Mouse (Mus musculus) spleen, postnatal 14 days (tissue): ENCODE results near the gene Wdr11.

Source experiments
- DNase-seq, 2 experiments: peaks; one replicate each; pipeline ENCODE4 v3.0.0; 2021 to 2022; ENCODE audit warnings: low spot score in 2 of 2

Gene Wdr11

GRCm38 (mm10) chr7:129653791-129654271 is 62.2 kb downstream of the Wdr11 start:
- peak in 1 of 2 experiments; percentile 49 for DNase-seq

DNA sequence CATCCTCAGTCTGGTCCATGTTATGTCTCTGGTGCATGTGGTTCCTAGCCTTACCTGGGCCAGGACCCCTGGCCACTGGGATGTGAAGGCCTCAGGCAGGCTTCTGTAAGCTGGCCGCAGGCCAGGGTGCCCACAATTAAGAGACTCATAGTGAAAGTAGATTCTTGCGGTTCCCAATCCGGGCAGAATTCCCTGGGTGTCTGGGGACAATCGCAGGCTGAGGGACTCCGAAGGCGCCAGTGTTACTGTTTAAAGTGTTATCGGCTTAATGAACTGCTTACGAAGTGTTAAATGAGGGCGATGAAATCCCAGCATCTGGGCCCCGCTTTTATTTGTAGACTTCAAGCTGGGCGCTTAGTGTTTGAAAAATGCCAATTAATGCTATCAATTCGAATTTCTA is 63.3 kb downstream of the Wdr11 start:
- no peak for DNase-seq

DNA sequence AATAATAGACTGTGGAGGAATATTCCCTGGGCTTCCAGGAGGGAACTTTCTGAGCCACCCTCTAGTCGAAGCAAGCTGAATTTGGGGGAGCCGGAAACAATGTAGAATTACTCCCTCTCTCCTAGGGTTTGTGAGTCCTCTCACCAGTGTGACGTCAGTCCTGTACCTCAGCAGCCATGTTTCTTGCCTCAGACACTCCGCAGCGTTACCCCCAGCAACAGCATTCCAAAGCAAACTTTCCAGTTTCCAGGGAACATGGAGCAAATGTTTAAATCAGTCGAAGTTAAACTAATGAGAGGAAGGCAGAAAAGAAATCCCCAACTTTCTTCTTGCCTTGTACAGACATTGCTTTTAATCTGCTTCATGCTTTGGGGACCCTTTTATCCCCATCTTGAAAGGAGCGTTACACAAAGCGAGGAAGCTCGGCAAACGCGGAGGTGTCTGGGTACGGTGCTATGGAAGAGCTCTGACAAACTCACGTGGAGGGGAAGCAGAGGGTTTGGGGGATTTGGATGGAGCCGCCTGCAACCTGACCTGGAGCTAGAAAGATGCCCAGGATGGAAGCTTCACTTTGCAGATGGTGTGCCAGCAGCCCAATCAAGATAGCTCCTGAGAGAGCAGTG is 64.1 kb downstream of the Wdr11 start:
- DNase-seq = no peak

- DNase-seq = no peak
Measured at GRCm38 (mm10) chr7:129657867-129658266, 66.2 kb downstream of the Wdr11 start.

GRCm38 (mm10) chr7:129659755-129660154 is 68.1 kb downstream of the Wdr11 start:
- DNase-seq = no peak

DNA sequence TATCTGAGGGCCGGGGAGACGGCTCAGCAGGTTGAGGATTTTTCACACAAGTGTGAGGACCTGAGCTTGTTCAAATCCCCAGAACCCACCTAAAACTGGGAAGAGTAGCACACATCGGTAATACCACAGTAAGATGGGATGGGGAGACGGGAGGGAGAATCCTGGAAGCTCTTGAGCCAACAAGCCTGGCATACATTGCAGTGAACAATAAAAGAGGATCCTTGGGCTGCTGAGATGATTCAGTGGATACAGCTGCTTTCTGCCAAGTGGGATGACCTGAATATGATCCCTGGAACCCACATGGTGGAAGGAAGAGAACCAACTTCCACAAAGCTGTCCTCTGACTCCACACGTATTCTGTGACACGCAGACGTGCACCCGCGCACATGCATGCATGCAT is 68.9 kb downstream of the Wdr11 start:
- DNase-seq = no peak

DNA sequence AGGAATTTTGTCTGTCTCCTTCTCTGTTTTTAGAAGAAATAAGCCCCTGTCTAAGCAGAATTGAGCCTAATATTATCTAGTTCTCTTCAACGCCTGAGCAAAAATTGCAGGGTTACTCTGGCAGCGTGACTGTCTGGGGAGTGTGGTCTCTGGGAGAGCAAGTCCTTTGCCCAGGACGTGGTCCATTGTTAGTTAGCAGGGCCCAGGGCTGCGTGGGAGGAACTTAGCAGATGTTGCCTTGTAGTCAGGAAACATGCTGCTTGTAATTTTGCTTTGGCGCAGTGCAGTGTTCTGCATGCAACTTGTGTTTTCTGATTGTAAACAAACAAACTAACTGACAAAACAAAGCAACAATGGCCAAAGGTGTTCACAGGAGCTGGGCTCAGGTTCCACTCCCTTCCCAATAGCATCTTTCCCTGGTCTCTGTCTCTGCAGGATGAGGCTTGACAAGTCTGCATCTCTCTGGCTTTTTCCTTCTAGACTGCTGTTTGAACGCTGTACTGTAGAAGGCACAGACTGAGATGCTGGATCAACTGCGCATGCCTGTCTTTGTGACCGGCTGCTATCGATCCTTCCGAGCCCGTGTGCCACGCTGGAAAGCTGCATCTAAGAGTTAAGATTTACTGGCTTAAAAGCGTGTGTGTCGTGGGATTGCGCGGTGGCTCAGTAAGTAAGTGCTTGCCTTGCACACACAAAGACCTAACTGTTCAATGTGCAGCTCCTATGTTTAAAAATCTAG is 70.6 kb downstream of the Wdr11 start:
- DNase-seq = no peak

- DNase-seq = no peak
Measured at GRCm38 (mm10) chr7:129663781-129664505, 72.3 kb downstream of the Wdr11 start.

DNA sequence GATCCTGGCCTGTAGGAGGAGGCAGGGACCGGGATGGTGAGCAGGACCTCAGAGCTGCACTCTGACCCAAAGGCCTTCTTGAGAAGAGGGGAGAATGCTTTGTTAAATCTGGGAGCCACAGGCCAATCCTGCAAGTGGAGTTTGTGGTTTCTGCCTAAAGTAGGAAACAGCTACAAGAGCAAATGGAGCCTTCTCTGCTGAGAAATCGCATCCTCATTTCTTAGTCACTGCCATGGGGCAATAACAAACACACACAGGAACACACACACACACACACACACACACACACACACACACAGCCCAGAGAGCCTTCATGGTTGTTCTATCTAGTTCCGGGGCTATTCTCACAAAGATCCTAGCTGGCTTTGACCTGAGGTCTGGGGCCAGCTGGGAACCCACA is 73.7 kb downstream of the Wdr11 start:
- no peak for DNase-seq

GRCm38 (mm10) chr7:129665921-129666320 is 74.3 kb downstream of the Wdr11 start:
- DNase-seq = no peak

DNA sequence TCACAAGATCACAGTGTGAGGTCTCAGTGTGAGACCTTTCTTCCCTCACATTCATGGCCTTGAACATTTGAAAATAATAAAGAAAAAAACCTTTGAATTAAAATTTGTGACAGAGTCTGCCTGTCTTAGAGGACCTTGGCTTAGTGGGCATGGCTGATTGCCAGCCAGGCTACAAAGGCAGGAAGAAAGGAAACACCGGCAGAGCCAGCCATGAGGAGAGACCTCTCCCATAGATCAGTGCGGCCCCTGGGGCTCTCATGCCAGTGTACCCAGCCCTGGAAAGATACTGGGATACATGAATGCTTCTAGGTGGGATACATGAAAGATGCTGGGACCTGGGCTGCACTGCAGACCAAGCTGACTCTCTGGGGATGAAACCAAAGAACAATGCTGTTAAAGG is 74.9 kb downstream of the Wdr11 start:
- no peak for DNase-seq

DNA sequence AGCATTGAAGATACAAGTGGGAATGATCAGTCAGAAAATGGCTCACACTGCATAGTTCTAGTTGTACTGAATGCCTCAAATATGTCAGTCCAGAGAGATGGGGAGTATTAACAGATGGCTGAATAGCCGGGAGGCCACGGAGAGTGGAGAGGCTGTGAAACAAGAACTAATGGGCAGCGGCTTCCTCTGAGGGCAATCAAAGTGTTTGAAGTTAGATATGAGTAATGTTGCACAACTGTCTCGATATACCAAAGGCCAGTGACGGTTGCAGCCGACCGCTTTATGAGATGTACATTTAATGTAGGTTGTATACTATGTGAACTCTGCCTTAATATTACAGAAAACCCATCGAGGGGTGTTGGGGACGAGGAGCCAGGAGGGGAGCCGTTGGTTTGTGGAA is 78.6 kb downstream of the Wdr11 start:
- DNase-seq = no peak

DNA sequence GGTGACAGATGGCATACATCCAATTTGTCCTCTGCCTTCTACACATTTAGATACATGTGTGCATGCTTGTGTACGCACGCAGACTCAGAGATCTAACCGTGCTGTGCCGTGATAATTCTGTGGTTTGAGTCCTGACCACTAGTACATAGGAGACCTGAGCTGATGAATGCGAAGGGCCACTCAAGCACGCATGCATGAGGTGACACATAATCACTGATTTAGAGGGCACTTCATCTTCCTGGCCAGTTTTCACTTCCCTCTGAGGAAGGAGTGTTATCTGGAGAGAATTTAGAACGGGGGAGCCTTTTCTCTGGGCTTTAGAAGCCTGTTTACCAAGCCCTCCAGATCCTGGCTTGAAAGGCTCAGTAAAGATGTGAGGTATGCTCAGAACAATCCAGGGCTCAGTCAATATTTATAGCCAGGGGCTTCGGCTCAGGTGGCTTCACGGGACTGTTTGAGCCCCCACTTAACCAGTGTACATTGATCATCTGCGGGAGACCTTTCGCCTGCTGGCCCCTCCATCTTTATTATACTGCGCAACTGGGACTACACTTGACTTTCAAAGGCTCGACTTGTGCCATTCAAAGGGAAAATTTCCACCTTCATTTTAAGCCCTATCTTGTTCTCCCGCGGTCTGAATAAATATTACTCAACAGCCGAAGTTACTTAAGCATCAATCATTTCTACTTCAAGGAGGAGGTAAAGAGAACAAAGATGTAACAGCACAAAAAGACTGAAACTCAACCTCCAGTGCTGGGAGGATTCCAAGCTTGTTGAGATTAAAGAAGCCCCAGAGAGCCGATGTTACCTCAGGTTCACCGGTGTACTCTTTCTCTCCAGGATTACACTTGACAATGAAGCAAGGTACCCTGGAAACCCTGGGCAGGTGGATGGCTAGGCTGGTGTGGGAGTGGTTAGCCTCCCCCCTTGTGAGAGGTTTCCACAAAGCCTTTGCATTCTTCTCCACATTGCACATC is 80.3 kb downstream of the Wdr11 start:
- no peak for DNase-seq

DNA sequence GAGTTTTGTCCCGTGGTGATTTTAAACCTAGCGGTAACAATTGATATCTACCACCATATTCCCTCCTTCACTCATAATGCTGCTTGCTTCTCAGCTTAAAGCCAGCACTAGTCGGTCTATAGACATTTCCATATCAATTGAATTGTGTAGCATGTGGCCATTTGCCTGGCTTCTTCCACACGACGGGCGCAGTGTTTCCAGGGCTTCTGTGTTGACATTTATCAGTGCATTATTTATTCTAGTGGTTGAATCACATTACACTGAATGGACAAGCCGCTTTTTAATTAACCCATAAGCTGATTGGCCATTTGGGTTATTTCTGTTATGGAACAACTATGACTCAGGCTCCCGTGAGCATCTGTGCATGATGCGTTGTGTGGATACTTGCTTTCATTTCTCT is 82.1 kb downstream of the Wdr11 start:
- DNase-seq = no peak

- no peak for DNase-seq
Measured at GRCm38 (mm10) chr7:129674558-129674957, 82.9 kb downstream of the Wdr11 start.

GRCm38 (mm10) chr7:129675852-129676251 is 84.2 kb downstream of the Wdr11 start:
- DNase-seq = no peak

DNA sequence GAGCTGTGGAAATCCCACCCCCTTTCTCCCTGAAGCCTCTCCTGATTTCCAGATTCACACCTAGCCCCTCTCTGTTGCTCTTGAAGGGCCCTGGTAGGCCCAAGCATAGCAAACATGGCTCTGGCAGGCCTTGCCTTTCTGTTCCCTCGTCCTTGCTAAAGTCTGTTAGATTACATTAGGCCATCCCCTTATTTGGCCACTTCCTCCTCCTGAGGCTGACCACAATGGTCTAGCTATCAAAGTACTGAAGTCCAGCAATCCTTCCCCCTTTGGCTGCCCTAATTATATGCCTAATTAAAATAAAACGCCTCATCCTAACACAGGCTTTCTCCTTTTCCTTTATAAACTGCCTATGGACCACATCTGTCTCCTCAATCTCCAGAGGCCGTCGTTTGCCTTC is 85.5 kb downstream of the Wdr11 start:
- DNase-seq = no peak

DNA sequence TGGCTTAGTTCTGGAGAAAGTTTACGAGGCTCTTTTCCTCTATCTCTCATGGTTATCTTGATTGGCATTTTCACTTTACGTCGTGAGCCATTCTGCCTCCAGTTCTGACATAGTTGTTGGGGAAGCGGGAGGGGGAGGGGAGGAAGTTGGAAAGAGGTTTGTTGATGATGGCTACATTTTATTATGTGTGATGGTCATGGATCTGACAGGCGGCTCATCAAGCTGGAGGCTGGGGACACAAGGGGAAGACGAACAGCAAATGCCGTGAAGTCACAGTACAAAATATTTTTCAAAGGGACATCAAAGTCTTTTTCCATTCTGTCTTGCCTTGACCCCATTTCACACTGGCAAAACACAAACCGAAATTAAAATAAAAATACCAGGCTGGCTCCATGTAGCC is 86.8 kb downstream of the Wdr11 start:
- DNase-seq = no peak

- no peak for DNase-seq
Measured at GRCm38 (mm10) chr7:129678972-129679371, 87.3 kb downstream of the Wdr11 start.

DNA sequence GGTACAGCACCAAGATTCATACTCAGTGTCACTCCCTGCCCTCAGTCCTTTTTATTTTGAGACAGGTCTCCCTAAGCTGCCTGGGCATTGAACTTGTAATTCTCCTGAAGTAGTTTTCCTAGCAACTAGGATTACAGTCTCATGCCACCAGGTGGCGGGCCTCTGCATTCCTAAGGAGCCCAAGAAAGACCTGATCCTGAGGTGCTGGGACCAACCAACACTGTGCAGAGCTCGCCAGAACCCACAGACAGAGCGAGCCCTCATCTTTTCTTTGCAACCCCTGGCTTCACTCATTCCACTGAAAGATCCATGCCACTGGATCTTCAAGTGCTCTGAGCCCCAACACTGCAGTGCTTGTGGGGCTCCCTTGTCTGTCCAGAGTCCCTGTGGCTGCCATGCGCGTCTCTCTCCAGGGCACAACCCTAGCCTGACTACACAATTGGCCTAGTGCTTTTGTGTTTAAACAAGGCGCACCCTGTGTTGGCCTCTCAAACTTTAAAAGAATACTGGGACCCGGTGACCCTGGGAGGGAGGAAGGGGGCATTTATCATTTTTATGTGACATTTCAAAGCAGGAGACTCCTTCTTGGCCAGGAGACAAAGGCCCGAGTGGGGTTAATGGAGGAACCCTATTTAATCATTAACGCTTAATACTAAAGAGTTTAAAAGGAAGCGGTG is 89.0 kb downstream of the Wdr11 start:
- DNase-seq = no peak

DNA sequence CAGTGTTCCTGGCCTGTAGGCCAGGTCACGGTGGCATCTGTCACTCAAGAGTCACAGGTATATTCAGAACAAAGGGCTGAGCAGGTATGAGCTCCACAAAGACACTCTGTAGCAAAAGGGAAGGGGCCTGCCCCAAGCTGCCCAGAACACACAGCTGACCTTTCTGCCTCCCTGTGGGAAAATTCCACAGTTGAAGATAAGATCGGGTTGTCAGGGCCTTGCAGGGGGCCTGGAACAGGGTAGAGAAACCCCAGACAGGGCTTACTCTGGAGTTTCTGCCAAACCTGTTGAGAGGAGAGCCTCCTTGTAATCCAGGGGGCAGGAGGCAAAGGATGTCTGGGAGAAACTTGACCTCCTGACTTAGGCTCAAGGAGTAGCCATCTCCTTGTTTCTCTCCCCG is 90.9 kb downstream of the Wdr11 start:
- DNase-seq = no peak
